Mouse (Mus musculus) ES-E14 (cell line): ENCODE results near the gene Ttll5.

Source experiments
- HCFC1 ChIP-seq: IDR thresholded peaks from 2 replicates; pipeline ENCODE4 v1.6.1; 2012; ENCODE audit warnings: low read length, inconsistent platforms, borderline replicate concordance; ENCODE audit not compliant: insufficient read depth
- ZC3H11A ChIP-seq: IDR thresholded peaks from 2 replicates; pipeline ENCODE4 v1.6.1; 2012; ENCODE audit warnings: low read depth, mild to moderate bottlenecking, inconsistent platforms, low read length, borderline replicate concordance

DNA sequence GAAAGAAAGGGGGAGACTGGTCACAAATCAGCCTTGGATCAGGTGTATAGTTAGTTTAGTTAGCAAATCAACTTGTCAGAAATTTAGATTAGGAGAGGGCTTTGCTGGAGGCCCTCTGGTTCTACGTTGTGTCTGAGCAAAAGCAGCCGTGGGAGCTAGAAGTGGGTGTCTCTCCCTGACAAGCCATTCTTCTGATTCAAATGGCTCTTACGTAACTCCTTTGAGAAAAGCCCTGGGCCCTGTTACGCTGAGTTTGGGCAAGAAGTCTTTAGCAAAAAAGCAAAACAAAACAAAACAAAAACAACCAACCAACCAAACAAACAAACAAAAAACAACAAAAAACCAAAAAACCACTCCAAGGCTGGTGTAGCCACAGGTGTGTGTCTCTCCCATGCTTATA lies 266.3 kb downstream of the Ttll5 start:
- TF ChIP-seq HCFC1 (no peak), ZC3H11A (no peak)
